Mouse (Mus musculus): ENCODE results near the gene Atp6v0e2. TPM values are rescaled to one million over a fixed set of nuclear protein-coding genes. Genes with fewer than 3 reads are reported as not detected.

The Atp6v0e2 gene
- 230 and 241 TPM in 2 replicates for polyA plus RNA-seq (2014; fragmentation: Nextera tagmentation; extraction: Ambion mirVana)

- peak; percentile 96 for ATAC-seq (ENCODE audit: low FRiP score)
- H3K4me1 ChIP-seq (replicated peaks; ENCODE audit: control insufficient read depth, insufficient read depth, low read length): peaks cover 28% of the 10 kb centered on the region
- peak within 1 kb of the TSS; percentile 99 for H3K9ac ChIP-seq
- H3K27me3 ChIP-seq (ENCODE audit: control insufficient read depth, insufficient read depth, low read length): no peaks in the 10 kb centered on the region
- peak within 1 kb of the TSS; percentile 87 for H3K4me3 ChIP-seq (replicated peaks; ENCODE audit: low read length)
- WGBS: 4% methylated on average over 38 of the region's 38 CpGs
- H3K27ac ChIP-seq: peak within 1 kb of the TSS; percentile 87
- no peaks in the 10 kb centered on the region for H3K9me3 ChIP-seq (ENCODE audit: control insufficient read depth, low read length)
- peak within 1 kb of the TSS; percentile 97 for H3K4me2 ChIP-seq (replicated peaks)
- DNase-seq (ENCODE audit: low spot score): peak; percentile 98
- H3K36me3 ChIP-seq (replicated peaks; ENCODE audit: control insufficient read depth, insufficient read depth): peaks cover 33% of the 10 kb centered on the region
These were observed at the start of gene Atp6v0e2 for GRCm38 (mm10) chr6:48537105-48537954. Atp6v0e2 (plus strand) TSS chr6:48537615.

DNA sequence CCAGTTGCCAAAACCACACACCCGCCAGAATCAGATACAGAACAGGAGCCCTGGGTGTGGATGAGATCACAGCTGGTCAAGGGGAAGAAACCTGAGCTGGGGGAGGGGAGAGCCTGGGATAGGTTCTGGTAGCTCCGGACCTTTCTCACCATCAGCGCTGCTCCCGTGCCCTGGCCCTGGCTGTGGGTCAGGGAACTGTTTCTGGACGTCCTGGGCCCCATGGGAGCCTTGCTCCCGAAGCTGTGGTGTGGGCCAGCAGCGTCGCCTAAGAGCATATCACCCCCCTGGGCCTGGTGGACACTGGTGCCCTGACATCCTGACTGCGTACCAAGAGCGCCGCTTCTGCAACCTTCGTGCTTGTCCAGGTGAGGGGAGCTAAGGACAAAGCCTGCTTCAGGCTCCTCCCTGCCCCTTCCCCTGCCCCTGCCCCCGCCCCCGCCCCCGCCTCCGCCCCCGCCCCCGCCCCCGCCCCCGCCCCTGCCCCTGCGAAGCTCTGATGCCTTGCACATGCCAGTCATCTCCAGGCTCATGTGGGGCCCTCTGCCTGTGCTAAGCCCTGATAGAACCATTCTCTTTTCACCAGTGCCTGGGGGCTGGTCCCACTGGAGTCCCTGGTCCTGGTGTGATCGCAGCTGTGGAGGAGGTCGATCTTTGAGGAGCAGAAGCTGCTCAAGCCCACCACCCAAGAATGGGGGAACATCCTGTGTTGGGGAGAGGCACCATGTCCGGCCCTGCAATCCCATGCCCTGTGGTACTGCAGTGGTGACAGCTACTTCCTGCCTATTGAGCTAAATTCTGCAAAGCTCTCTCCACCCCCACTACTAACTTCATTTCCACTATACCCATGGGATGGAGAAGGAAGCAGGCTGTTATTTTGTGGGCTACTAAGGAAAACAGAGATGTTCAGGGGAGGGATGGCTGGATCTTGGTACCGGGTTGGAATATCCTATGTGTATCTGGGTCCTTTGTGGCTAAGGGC, 49.4 kb upstream of the Atp6v0e2 start:
- Histone ChIP-seq H3K9me3 (ENCODE audit: control insufficient read depth, low read length) (no peaks in the 10 kb centered on the region), H3K36me3 (replicated peaks; ENCODE audit: control insufficient read depth, insufficient read depth) (no peaks in the 10 kb centered on the region), H3K27me3 (ENCODE audit: control insufficient read depth, insufficient read depth, low read length) (no peaks in the 10 kb centered on the region), H3K4me2 (replicated peaks) (peak overlapping the region; percentile 37), H3K27ac (no peak overlapping the region), H3K4me1 (replicated peaks; ENCODE audit: control insufficient read depth, insufficient read depth, low read length) (no peaks in the 10 kb centered on the region), H3K9ac (0 out of 2 replicates have a peak overlapping the region, but pooled peaks have one; percentile 14), H3K4me3 (replicated peaks; ENCODE audit: low read length) (no peak overlapping the region)
- no peak for DNase-seq (ENCODE audit: low spot score)
- no peak for ATAC-seq (ENCODE audit: low FRiP score)
- WGBS: 14% methylated on average over 17 of the region's 25 CpGs

GRCm38 (mm10) chr6:48489741-48490140, 47.7 kb upstream of the Atp6v0e2 start:
- WGBS: 68% methylated on average over 3 of the region's 3 CpGs
- ATAC-seq (ENCODE audit: low FRiP score) (peak; percentile 34; the same call in 1 of the 2 replicates), DNase-seq (ENCODE audit: low spot score) (no peak)
- no peaks in the 10 kb centered on the region for H3K27me3 ChIP-seq (ENCODE audit: control insufficient read depth, insufficient read depth, low read length)
- no peaks in the 10 kb centered on the region for H3K36me3 ChIP-seq (replicated peaks; ENCODE audit: control insufficient read depth, insufficient read depth)
- H3K4me1 ChIP-seq (replicated peaks; ENCODE audit: control insufficient read depth, insufficient read depth, low read length): no peaks in the 10 kb centered on the region
- H3K27ac ChIP-seq: no peak overlapping the region
- H3K9me3 ChIP-seq (ENCODE audit: control insufficient read depth, low read length): no peaks in the 10 kb centered on the region
- no peak overlapping the region for H3K4me3 ChIP-seq (replicated peaks; ENCODE audit: low read length)
- no peak overlapping the region for H3K9ac ChIP-seq
- H3K4me2 ChIP-seq (replicated peaks): no peak overlapping the region

DNA sequence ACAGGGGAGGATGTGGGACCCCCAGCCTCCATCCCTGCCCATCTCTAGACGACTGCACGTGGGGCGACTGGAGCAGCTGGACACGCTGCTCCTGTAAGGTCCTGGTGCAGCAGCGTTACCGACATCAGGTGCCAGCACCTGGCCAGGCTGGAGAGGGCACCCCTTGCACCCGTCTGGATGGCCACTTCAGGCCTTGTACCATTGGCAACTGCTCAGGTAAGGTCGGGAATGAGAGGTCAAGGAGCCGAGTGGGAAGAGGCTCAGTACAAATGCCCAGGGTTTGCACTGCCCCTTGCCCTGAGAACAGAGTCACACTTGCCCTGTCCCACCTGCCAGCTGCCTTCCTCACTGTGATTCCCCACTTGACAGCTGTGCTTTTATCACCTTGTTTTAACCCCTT, 46.1 kb upstream of the Atp6v0e2 start:
- Histone ChIP-seq H3K27me3 (ENCODE audit: control insufficient read depth, insufficient read depth, low read length) (no peaks in the 10 kb centered on the region), H3K4me1 (replicated peaks; ENCODE audit: control insufficient read depth, insufficient read depth, low read length) (no peaks in the 10 kb centered on the region), H3K27ac (no peak overlapping the region), H3K9ac (no peak overlapping the region), H3K4me2 (replicated peaks) (no peak overlapping the region), H3K36me3 (replicated peaks; ENCODE audit: control insufficient read depth, insufficient read depth) (no peaks in the 10 kb centered on the region), H3K9me3 (ENCODE audit: control insufficient read depth, low read length) (no peaks in the 10 kb centered on the region), H3K4me3 (replicated peaks; ENCODE audit: low read length) (no peak overlapping the region)
- no peak for DNase-seq (ENCODE audit: low spot score)
- ATAC-seq (ENCODE audit: low FRiP score): no peak
- 71% methylated on average over 9 of the region's 9 CpGs for WGBS

GRCm38 (mm10) chr6:48493136-48493730, 44.2 kb upstream of the Atp6v0e2 start:
- WGBS: 10% methylated on average over 8 of the region's 8 CpGs

DNA sequence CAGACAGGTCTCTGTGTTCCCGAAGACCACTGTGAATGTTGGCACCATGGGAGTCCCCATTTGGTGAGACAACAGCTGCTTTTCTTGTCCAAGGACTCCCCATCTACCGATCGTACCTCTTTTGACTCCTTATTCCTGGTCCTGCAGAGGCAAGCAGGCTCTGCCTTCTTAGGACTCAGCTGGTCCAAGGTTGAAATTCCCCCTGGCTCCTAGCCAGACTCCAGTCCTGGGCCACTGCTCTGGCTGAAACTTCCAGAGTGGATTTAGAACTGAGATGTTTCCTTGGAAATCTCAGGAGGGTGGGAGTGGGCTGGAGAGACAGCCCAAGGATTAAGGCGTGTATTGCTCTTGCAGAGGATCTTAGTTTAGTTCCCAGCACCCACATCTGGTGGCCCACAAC, 39.9 kb upstream of the Atp6v0e2 start:
- Histone ChIP-seq H3K9me3 (ENCODE audit: control insufficient read depth, low read length) (no peaks in the 10 kb centered on the region), H3K27ac (no peak overlapping the region), H3K27me3 (ENCODE audit: control insufficient read depth, insufficient read depth, low read length) (no peaks in the 10 kb centered on the region), H3K4me3 (replicated peaks; ENCODE audit: low read length) (no peak overlapping the region), H3K9ac (no peak overlapping the region), H3K4me1 (replicated peaks; ENCODE audit: control insufficient read depth, insufficient read depth, low read length) (no peaks in the 10 kb centered on the region), H3K4me2 (replicated peaks) (no peak overlapping the region), H3K36me3 (replicated peaks; ENCODE audit: control insufficient read depth, insufficient read depth) (no peaks in the 10 kb centered on the region)
- ATAC-seq (ENCODE audit: low FRiP score) (no peak), DNase-seq (ENCODE audit: low spot score) (no peak)
- WGBS: 88% methylated on average over 4 of the region's 4 CpGs

More at GRCm38 (mm10) chr6:48493136-48493730, 44.2 kb upstream of the Atp6v0e2 start:
- no peak for ATAC-seq (ENCODE audit: low FRiP score)
- H3K4me1 ChIP-seq (replicated peaks; ENCODE audit: control insufficient read depth, insufficient read depth, low read length): no peaks in the 10 kb centered on the region
- H3K27me3 ChIP-seq (ENCODE audit: control insufficient read depth, insufficient read depth, low read length): no peaks in the 10 kb centered on the region
- H3K4me3 ChIP-seq (replicated peaks; ENCODE audit: low read length): no peak overlapping the region
- no peak for DNase-seq (ENCODE audit: low spot score)
- H3K9ac ChIP-seq: no peak overlapping the region
- no peak overlapping the region for H3K4me2 ChIP-seq (replicated peaks)
- H3K9me3 ChIP-seq (ENCODE audit: control insufficient read depth, low read length): no peaks in the 10 kb centered on the region
- no peaks in the 10 kb centered on the region for H3K36me3 ChIP-seq (replicated peaks; ENCODE audit: control insufficient read depth, insufficient read depth)
- no peak overlapping the region for H3K27ac ChIP-seq

GRCm38 (mm10) chr6:48503847-48504240, 33.6 kb upstream of the Atp6v0e2 start:
- WGBS: 11% methylated on average over 2 of the region's 2 CpGs
- peak overlapping the region; percentile 53; the same call in 1 of the 2 replicates for H3K4me3 ChIP-seq (replicated peaks; ENCODE audit: low read length)

GRCm38 (mm10) chr6:48504241-48504854, 33.1 kb upstream of the Atp6v0e2 start:
- H3K4me2 ChIP-seq (replicated peaks): peak overlapping the region; percentile 72
- no peaks in the 10 kb centered on the region for H3K27me3 ChIP-seq (ENCODE audit: control insufficient read depth, insufficient read depth, low read length)
- 1% methylated on average over 26 of the region's 26 CpGs for WGBS
- H3K9ac ChIP-seq: peak overlapping the region; percentile 67
- peak; percentile 89 for DNase-seq (ENCODE audit: low spot score)
- H3K27ac ChIP-seq: 0 out of 2 replicates have a peak overlapping the region, but pooled peaks have one; percentile 26
- no peaks in the 10 kb centered on the region for H3K9me3 ChIP-seq (ENCODE audit: control insufficient read depth, low read length)
- H3K4me1 ChIP-seq (replicated peaks; ENCODE audit: control insufficient read depth, insufficient read depth, low read length): peaks cover 7% of the 10 kb centered on the region
- H3K4me3 ChIP-seq (replicated peaks; ENCODE audit: low read length): peak overlapping the region; percentile 53
- ATAC-seq (ENCODE audit: low FRiP score): peak; percentile 96
- H3K36me3 ChIP-seq (replicated peaks; ENCODE audit: control insufficient read depth, insufficient read depth): peaks cover 4% of the 10 kb centered on the region; the same call in 1 of the 2 replicates

More at GRCm38 (mm10) chr6:48503847-48504240, 33.6 kb upstream of the Atp6v0e2 start:
- no peak overlapping the region for H3K9ac ChIP-seq
- 0 out of 2 replicates have a peak, but pooled peaks cover 4% of the 10 kb centered on the region for H3K36me3 ChIP-seq (replicated peaks; ENCODE audit: control insufficient read depth, insufficient read depth)
- no peak overlapping the region for H3K27ac ChIP-seq
- ATAC-seq (ENCODE audit: low FRiP score) (peak; percentile 55; the same call in 1 of the 2 replicates), DNase-seq (ENCODE audit: low spot score) (no peak)
- no peaks in the 10 kb centered on the region for H3K9me3 ChIP-seq (ENCODE audit: control insufficient read depth, low read length)
- no peak overlapping the region for H3K4me2 ChIP-seq (replicated peaks)
- no peaks in the 10 kb centered on the region for H3K27me3 ChIP-seq (ENCODE audit: control insufficient read depth, insufficient read depth, low read length)
- peaks cover 7% of the 10 kb centered on the region for H3K4me1 ChIP-seq (replicated peaks; ENCODE audit: control insufficient read depth, insufficient read depth, low read length)

Measured in hindbrain, embryonic 14.5 days (tissue).